Mouse (Mus musculus) 416B (cell line): ENCODE results near the gene Gm8257.
"Not testable (repeated sequence)": the region's sequence is repeated elsewhere in the genome, so short reads cannot be mapped to it uniquely, and the experiment has no call there.

Experiments
- DNase-seq: peaks from one replicate; pipeline ENCODE4 v3.0.0; 2011; ENCODE audit warnings: low read depth

The Gm8257 gene

GRCm38 (mm10) chr14:44706356-44706755, at the start of gene Gm8257:
Gm8257 (minus strand) TSS chr14:44706456.
- DNase-seq = not testable (repeated sequence)

- no peak for DNase-seq
These were observed 44.0 kb upstream of the Gm8257 start, which contains the start of gene Gm8267 for GRCm38 (mm10) chr14:44750240-44750639. Gm8267 (minus strand) TSS chr14:44750340.

GRCm38 (mm10) chr14:44742789-44743188, 36.5 kb upstream of the Gm8257 start:
- not testable (repeated sequence) for DNase-seq

GRCm38 (mm10) chr14:44730711-44731110, 24.5 kb upstream of the Gm8257 start:
- DNase-seq = not testable (repeated sequence)

DNA sequence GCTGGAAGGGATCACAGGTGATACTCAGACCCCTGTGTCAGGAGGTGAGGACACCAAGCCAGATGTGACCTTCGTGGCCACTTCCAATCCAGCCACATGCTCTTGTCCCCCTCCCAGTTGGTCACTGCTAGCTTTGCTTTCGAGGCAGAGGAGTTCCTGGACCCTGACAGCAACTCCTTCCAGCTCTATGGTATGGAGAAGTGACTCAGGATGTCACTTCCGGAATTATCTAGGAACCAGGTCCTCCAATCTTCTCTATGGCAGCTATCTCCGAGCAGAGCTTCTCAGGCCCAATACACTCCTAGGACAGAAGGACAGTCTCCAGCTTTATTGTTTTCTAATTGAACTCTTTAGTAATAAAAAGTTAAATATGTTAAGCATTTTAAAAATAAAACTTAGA, 78.5 kb downstream of the Gm8257 start, which contains the start of gene Gm5624:
TSS of gene Gm5624 (minus strand) at position 202 of the 400 bp plus-strand sequence.
- peak; percentile 1 for DNase-seq
